Mouse (Mus musculus) gastrocnemius, adult 2 months (tissue): ENCODE data around the gene Nuak2. TPM values are rescaled to one million over a fixed set of nuclear protein-coding genes. Genes with fewer than 3 reads are reported as not detected.

Experiments
- DNase-seq: peaks from one replicate; pipeline ENCODE4 v3.0.0; 2022
- H3K27ac ChIP-seq: fragments of 200-600 bp; 2 replicates; pipeline ENCODE4 v1.8.1; 2022; ENCODE audit warnings: mild to moderate bottlenecking
- H3K4me3 ChIP-seq: fragments of 200-600 bp; 2 replicates; pipeline ENCODE4 v1.8.1; 2022; ENCODE audit warnings: mild to moderate bottlenecking, moderate library complexity
- CTCF ChIP-seq: fragments of 200-600 bp; IDR thresholded peaks from 2 replicates; pipeline ENCODE4 v1.8.1; 2022; ENCODE audit warnings: antibody characterized with exemption, mild to moderate bottlenecking, moderate library complexity
- intact Hi-C: fragments of 180-260 bp; cut with DNase I; formaldehyde crosslinking; loops from one replicate; pipeline ENCODE4 v1.15.1; 2025
- total RNA-seq, 2 experiments: library from RNA; stranded (reverse); gene quantifications; 2 replicates each; pipeline ENCODE4 v1.2.3; 2021

Nuak2 gene
- total RNA-seq, 2 experiments from 2014 or later = 0.38 to 0.98 TPM

DNA sequence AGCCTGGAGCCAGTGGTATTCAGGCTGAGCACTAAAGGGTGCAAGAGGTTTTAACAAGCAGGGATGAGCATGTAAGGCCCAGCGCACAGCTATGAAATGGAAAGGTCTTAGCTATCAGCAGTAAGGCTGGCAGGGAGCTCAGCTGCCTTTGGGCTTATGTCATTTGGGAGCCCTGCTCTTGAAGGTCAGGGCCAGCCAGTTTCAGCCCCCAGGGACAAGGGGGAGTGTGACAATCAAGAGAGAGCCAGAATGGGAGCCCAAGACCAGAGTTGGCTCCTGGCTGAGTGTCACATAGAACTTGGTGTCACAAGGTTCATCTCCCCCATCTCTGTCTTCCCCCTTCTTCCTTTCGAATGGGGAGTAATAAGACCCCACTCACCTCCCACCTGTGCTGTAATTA, 28.5 kb upstream of the Nuak2 start:
- Histone ChIP-seq H3K4me3 (no peak overlapping the region), H3K27ac (no peak overlapping the region)
- intact Hi-C loops = no loop called here
- DNase-seq = peak; percentile 18
- no peak for TF ChIP-seq CTCF

GRCm38 (mm10) chr1:132287991-132288451, 27.9 kb upstream of the Nuak2 start:
- TF ChIP-seq CTCF = 0 out of 2 replicates have a peak, but pooled peaks have one; percentile 1
- Histone ChIP-seq H3K27ac (no peak overlapping the region), H3K4me3 (no peak overlapping the region)
- peak; percentile 17 for DNase-seq
- intact Hi-C loops = no loop called here

GRCm38 (mm10) chr1:132289965-132290364, 26.0 kb upstream of the Nuak2 start:
- DNase-seq = peak; percentile 3
- Histone ChIP-seq H3K27ac (no peak overlapping the region), H3K4me3 (no peak overlapping the region)
- no peak for TF ChIP-seq CTCF
- intact Hi-C loops = no loop called here

DNA sequence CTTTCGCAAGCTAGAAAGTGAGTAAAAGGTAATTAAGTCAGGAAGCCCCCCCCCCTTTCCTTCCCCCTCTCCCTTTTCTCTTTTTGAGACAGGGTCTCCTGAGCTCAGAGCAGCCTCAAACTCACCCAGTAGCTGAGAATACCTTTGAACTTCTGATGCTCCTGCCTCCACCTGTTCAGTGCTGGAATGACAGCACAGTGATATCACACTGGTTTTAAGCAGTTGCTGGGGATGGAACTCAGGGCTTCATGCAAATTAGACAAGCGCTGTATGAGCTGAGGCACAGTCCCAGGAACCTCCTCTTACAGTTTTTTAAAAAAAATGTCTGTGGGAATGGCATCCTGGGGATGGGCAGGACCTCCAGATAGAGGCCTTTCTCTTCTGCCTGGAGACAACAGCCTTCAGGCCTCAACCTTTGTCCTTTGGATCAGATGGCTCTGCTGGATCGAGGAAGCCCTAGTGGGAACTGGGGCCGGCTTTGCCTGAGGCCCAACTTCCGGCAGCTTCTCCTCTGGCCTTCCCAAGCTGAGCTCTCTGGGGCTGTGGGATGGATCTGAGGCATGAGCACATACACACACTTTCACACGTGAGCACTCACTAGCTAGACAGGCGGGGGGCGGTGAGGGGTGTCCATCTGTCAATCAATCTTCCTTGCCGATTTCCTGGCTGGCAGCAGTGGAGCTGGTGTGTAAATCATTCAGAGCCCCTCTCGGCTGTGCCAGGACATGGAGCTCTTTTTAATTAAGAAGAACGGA, 24.8 kb upstream of the Nuak2 start:
- intact Hi-C loops = no loop called here
- no peak overlapping the region for H3K27ac ChIP-seq
- no peak for TF ChIP-seq CTCF
- H3K4me3 ChIP-seq = no peak overlapping the region
- DNase-seq = peak; percentile 18

DNA sequence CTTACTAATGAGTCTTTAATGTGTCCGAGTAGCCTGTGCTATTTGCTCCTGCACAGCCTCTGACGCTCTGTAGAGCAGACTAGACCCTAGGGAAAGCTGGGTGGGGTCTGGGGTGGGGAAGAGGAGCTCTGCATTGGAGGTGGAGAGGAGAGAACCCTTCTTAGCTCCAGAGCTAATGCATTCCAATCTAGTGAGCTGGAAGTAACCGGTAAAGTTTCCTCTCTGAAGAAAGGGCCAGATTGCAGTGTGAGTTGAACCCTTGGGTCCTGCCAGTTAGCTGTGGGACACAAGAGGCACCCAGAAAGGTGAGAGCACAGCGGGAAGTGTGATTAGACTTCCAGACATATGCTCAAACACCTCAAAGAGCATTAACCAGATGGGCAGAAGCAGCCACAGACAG, 24.2 kb upstream of the Nuak2 start:
- DNase-seq = no peak
- Histone ChIP-seq H3K4me3 (no peak overlapping the region), H3K27ac (no peak overlapping the region)
- intact Hi-C loops = no loop called here
- TF ChIP-seq CTCF = no peak

DNA sequence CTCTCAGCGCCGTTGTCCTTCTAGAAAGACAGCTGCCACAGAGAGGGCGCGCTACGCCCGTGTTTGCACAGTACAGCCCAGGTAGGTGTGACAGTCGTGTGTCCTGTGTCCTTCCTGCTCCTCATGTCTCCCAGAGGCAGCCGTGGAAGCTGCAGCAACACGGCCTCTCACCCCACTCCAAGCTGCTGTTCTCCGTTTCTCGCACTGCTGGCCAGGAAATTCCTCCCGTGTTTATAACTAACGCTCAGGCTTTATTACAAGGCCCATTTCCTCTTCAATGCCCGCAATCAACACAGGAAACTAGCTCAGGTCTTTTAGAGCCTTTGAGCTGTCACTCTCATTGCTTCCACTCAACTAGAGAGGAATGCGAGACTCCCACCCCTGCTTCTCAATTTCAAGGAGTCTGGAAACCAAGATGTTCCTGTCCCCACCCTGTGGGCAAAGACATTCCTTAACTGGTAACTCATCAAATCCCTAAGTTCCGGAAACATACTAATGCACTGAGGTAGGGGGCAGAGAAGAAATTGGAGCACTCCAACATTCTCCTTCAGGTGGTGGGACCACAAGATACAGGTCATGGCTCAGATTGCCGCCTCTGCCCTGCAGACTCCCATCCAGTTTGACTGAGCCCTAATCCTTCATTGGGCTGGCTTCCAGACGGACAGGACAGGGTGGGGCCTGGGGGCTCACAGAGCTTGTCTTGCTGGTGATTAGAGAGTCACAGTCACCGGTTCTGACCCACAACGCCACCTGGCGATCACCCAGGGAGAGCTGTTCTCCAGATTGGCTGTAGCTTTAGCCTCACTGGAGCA, 23.4 kb upstream of the Nuak2 start:
- DNase-seq = no peak
- TF ChIP-seq CTCF = peak; percentile 26; the same call in 1 of the 2 replicates
- intact Hi-C loops = no loop called here
- no peak overlapping the region; the same call in 1 of the 2 replicates for H3K27ac ChIP-seq
- H3K4me3 ChIP-seq = no peak overlapping the region

DNA sequence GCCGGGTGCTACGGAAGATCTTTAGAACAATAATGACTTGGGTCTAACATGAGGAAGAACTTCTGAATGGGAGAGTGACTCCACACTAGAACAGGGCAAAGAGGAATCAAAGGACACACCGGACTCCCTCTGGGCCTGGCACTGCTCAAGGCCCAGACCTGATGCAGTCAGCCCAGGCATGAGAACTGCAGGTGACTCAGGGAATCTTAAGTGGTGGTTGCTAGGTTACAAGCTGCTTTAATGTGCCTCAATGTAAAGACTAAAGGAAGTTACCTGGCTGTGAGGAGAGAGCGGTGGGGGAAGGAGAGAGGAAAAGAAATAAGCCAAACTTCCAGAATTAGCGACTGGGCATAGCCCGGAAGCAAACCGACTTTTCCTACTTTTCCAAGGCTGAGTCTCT, 20.4 kb upstream of the Nuak2 start:
- no peak for DNase-seq
- Histone ChIP-seq H3K4me3 (no peak overlapping the region), H3K27ac (no peak overlapping the region)
- no peak for TF ChIP-seq CTCF
- intact Hi-C loops = no loop called here

- H3K4me3 ChIP-seq = no peak overlapping the region
- TF ChIP-seq CTCF = no peak
- peak; percentile 74 for DNase-seq
- intact Hi-C loops = no loop called here
- no peak overlapping the region for H3K27ac ChIP-seq
Observed at GRCm38 (mm10) chr1:132296051-132296450, 19.9 kb upstream of the Nuak2 start.

DNA sequence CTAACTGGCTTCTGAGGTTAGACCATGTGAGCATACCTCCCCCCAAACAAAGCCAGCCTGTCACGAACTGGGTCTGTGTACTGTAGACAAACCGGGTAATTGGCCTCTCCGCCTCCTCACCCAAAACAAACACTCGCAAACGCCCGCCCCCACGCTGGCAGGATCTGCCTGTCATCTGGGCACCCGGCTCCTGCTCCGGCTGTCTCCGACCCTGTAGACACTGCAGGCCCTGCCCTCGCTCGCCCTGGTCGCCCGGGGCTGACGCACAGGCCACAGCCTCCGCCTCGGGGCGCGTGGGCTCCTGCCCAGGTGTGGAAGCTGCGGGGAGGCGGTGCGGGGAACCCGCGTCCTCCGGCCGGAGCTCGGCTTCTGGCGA, 17.5 kb upstream of the Nuak2 start, which contains the start of gene Klhdc8a:
Gene Klhdc8a (plus strand): TSS at position 202 of the 376 bp plus-strand sequence.
- TF ChIP-seq CTCF = no peak
- intact Hi-C loops = no loop called here
- no peak for DNase-seq
- peak within 1 kb of the TSS; percentile 71 for H3K27ac ChIP-seq
- H3K4me3 ChIP-seq = peak within 1 kb of the TSS; percentile 84

DNA sequence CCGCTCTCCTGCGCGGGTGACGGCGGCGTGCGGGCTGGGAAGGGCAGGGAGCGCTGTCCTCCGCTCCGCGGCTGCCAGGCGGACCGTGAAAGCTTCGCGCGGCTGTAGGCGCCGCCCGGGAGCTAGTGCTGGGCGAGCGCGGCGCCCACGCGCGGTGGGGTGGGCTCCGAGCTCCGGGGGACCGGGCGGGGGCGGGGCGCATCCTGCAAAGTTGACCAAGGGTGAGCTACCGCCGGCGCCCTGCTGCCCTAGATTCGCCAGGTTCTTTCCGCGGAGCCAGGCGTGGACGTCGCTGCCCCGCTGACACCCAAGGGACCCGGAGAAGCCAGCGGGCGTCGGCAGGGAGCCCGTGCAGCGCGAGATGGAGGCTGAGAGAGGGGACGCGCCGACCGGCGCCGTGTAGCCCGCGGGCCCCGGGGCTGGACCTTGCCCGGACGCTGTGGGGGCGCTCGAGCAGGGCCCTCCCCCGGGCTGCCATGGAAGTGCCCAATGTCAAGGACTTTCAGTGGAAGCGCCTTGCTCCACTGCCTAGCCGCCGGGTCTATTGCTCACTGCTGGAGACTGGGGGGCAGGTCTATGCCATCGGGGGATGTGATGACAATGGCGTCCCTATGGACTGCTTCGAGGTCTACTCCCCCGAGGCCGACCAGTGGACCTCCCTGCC, 17.0 kb upstream of the Nuak2 start:
- Histone ChIP-seq H3K27ac (peak overlapping the region; percentile 71), H3K4me3 (peak overlapping the region; percentile 84)
- peak; percentile 67 for DNase-seq
- intact Hi-C loops = no loop called here
- TF ChIP-seq CTCF = no peak

DNA sequence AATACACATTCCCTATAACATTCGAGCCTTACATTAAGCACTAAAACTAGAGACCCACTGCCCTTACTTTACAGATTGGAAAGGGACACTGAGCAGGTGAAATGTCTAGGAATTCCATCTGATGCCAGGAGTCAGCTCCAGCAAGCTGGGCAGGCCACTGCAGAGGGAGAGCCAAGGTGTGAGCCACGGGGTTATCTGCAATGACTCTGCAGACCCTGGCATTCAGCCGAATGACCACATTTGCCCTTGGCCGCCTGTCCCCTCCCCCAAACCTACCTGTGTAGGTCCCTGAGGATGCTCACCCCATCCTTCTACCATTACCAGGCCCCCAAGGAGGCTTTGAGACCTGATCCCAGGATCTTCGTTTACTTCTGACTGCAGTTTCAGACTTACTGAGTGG, 16.2 kb upstream of the Nuak2 start:
- DNase-seq = no peak
- no peak overlapping the region for H3K27ac ChIP-seq
- intact Hi-C loops = no loop called here
- TF ChIP-seq CTCF = no peak
- no peak overlapping the region for H3K4me3 ChIP-seq

GRCm38 (mm10) chr1:132301242-132301641, 14.7 kb upstream of the Nuak2 start:
- TF ChIP-seq CTCF = no peak
- H3K4me3 ChIP-seq = no peak overlapping the region
- no peak overlapping the region for H3K27ac ChIP-seq
- intact Hi-C loops = no loop called here
- no peak for DNase-seq
